Mouse (Mus musculus): ENCODE data around the gene Scn5a.

DNA sequence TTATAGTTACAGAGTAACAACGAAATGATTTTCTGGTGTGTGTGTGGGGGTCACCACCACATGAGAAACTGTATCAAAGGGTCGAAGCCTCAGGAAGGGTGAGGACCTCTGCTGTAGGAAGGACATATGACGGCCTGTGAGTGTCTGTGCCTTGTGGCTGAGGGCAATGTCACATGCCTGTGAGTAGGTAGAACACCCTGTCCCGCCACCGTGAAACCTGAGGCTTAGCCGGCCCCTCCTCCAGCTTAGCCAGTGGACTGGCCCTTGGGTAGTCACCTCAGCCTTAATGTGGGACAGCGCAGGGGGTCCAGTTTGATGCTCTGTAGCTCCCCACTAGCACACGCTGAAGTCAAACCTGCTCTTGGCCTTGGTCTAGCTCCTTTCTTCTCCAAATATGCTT, 65.0 kb downstream of the Scn5a start:
- TF ChIP-seq POLR2A (IDR thresholded peaks at IDR 0.05; ENCODE audit: insufficient read depth, low read depth, low read length) (no peak), CTCF (IDR thresholded peaks at IDR 0.05) (no peak), EP300 (IDR thresholded peaks at IDR 0.05; ENCODE audit: insufficient read depth, low read depth, low read length) (peak; percentile 90)
